Mouse (Mus musculus) brown adipose tissue, adult 24 weeks (tissue): Measurements from ENCODE around the gene Tpp1. TPM values are rescaled to one million over a fixed set of nuclear protein-coding genes. Genes with fewer than 3 reads are reported as not detected.

Experiments used
- H3K27ac ChIP-seq: fragments of 200-500 bp; replicated peaks from 2 replicates; pipeline ENCODE4 v1.5.1; 2012; ENCODE audit warnings: low read depth, mild to moderate bottlenecking, low read length
- H3K4me1 ChIP-seq: fragments of 200-500 bp; 2 replicates; pipeline ENCODE4 v1.6.1; 2012; ENCODE audit warnings: low read length, mixed read lengths; ENCODE audit not compliant: control insufficient read depth, insufficient read depth, insufficient read length
- H3K4me3 ChIP-seq: fragments of 200-500 bp; 2 replicates; pipeline ENCODE4 v1.5.1; 2012; ENCODE audit warnings: low read depth, mild to moderate bottlenecking, low read length, moderate library complexity; ENCODE audit not compliant: insufficient read depth
- polyA plus RNA-seq: library from polyadenylated mRNA; stranded (reverse); fragments of >200 nt; gene quantifications from 2 replicates; pipeline ENCODE4 v1.2.4, GENCODE M21; 2012; ENCODE audit not compliant: missing spikeins, insufficient read depth, insufficient read length

Gene Tpp1
- polyA plus RNA-seq, 1 experiment: 83.2 TPM

DNA sequence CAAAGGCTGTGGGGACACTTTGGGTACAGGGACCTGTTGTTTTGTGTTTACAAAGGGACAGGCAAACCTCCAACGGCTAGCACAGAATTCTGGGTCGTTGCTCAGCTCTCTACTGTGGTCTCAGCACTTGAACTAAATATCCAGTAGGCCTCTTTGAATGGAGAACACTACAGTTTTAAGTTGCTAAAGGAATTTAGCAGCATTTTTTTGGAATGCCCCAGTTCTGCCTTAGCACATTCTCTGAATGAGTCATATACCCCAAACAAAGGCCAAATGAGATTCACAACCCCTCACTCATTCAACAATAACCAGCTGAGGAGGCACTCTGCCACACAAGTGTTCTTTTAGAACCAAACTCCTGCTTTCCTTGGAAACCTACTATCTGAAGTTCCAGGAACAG, 30.1 kb downstream of the Tpp1 start:
- Histone ChIP-seq H3K4me1 (no peaks in the 10 kb centered on the region), H3K4me3 (no peak overlapping the region), H3K27ac (no peak overlapping the region)

GRCm38 (mm10) chr7:105715366-105715765, 36.7 kb downstream of the Tpp1 start:
- H3K4me3 ChIP-seq: no peak overlapping the region
- H3K4me1 ChIP-seq: no peaks in the 10 kb centered on the region
- no peak overlapping the region for H3K27ac ChIP-seq

DNA sequence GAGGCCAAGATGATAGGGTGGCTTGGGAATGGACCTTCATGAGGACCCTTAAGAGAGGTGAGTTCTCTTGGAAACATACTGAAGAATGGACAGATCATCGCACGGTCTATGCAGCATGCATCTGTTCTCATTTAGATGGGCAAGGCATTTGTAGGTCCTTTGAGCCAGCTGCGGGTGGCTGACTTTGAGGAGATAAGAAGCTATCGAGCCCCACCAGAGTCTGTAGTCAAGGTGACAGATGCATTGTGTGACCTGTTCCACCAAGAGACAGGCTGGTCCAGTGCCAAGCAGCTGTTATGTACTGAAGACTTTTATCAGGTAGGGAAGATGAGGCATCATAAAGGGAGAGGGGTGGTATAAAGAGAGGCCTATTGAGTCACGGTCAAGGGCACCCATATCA, 43.3 kb downstream of the Tpp1 start:
- H3K4me3 ChIP-seq: no peak overlapping the region
- H3K4me1 ChIP-seq: no peaks in the 10 kb centered on the region
- H3K27ac ChIP-seq: no peak overlapping the region

GRCm38 (mm10) chr7:105703816-105704215, 48.2 kb downstream of the Tpp1 start:
- H3K4me3 ChIP-seq: no peak overlapping the region
- H3K27ac ChIP-seq: no peak overlapping the region

DNA sequence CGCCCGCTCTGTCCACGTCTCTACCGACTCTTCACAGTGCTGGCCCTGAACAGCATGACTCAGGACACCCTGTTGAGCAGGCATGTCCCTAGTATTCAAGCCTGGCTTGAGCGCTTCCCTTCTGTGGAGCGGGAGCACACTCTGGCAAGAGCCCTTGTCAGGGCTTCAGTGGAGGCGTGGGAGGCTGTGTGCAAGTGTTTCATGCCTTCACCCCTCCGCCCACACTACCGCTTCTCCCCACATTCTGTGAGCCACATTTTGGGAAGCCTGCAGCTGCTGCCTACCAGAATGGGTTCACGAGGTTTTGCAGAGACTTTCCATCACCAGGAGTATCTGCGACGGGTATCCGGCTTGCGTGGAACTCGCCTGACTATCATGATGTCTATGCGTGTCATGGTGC, 48.9 kb downstream of the Tpp1 start:
- Histone ChIP-seq H3K4me1 (no peaks in the 10 kb centered on the region), H3K4me3 (no peak overlapping the region), H3K27ac (no peak overlapping the region)

More at GRCm38 (mm10) chr7:105703816-105704215, 48.2 kb downstream of the Tpp1 start:
- H3K4me1 ChIP-seq: no peaks in the 10 kb centered on the region

Other genes with a start within 250 kb of the Tpp1 start
- 66.9 and 75.0 TPM in 2 replicates for gene Smpd1, start 197.9 kb downstream of the Tpp1 start, polyA plus RNA-seq
- 4.7 and 5.9 TPM in 2 replicates for gene Apbb1, start 170.6 kb downstream of the Tpp1 start, polyA plus RNA-seq
- gene Hpx, start 152.1 kb downstream of the Tpp1 start, polyA plus RNA-seq: 2.8 TPM in 1 of 2 replicates, not detected in the other
- 11.1 and 15.2 TPM in 2 replicates for gene Trim3, start 118.7 kb downstream of the Tpp1 start, polyA plus RNA-seq
- gene Timm10b, start 112.2 kb downstream of the Tpp1 start, polyA plus RNA-seq: 161 and 175 TPM in 2 replicates
- 25.8 and 26.9 TPM in 2 replicates for gene Arfip2, start 111.8 kb downstream of the Tpp1 start, polyA plus RNA-seq
- 3.1 and 6.7 TPM in 2 replicates for gene Gm45799, start 111.7 kb downstream of the Tpp1 start, polyA plus RNA-seq
- 1.6 and 1.9 TPM in 2 replicates for gene Dnhd1, start 101.4 kb downstream of the Tpp1 start, polyA plus RNA-seq
- 72.1 and 106 TPM in 2 replicates for gene Ilk, start 15.6 kb downstream of the Tpp1 start, polyA plus RNA-seq
- 5.7 and 11.3 TPM in 2 replicates for gene Rrp8, start 14.8 kb downstream of the Tpp1 start, polyA plus RNA-seq
- 146 and 163 TPM in 2 replicates for gene Taf10, start 7.9 kb downstream of the Tpp1 start, polyA plus RNA-seq
- 0.55 and 0.71 TPM in 2 replicates for gene Dchs1, start 35.4 kb upstream of the Tpp1 start, polyA plus RNA-seq
- gene Mrpl17, start 58.9 kb upstream of the Tpp1 start, polyA plus RNA-seq: 175 and 225 TPM in 2 replicates
- gene Gm4070, start 201.7 kb upstream of the Tpp1 start, polyA plus RNA-seq: 18.1 and 22.4 TPM in 2 replicates